Mouse (Mus musculus): ENCODE measurements at regions not wholly inside any gene's neighbourhood (a gene's known extent, or its start where the extent isn't known, plus 50 kb on each side); places are given as distances from the start of the nearest gene placed in this dataset.

- Histone ChIP-seq H3K36me3 (ENCODE audit: control insufficient read depth, insufficient read depth) (no peaks in the 10 kb centered on the region), H3ac (ENCODE audit: control insufficient read depth, insufficient read length, low read depth) (no peak overlapping the region), H3K79me3 (ENCODE audit: low read depth) (no peaks in the 10 kb centered on the region), H3K4me3 (ENCODE audit: insufficient read depth, poor library complexity, severe bottlenecking) (no peak overlapping the region), H3K27me3 (ENCODE audit: control insufficient read depth, insufficient read depth, insufficient read length) (no peaks in the 10 kb centered on the region), H3K79me2 (ENCODE audit: control insufficient read depth, insufficient read depth) (no peaks in the 10 kb centered on the region)
- TF ChIP-seq MAX (IDR thresholded peaks at IDR 0.05) (no peak), CTCF (IDR thresholded peaks at IDR 0.05; ENCODE audit: control insufficient read depth, insufficient read depth, insufficient read length) (no peak)
Observed at GRCm38 (mm10) chr3:41424142-41424939, 131.2 kb upstream of the Jade1 start.

- H3K79me3 ChIP-seq (ENCODE audit: low read depth): no peaks in the 10 kb centered on the region
- no peaks in the 10 kb centered on the region for H3K36me3 ChIP-seq (ENCODE audit: control insufficient read depth, insufficient read depth)
- no peak overlapping the region for H3K4me3 ChIP-seq (ENCODE audit: insufficient read depth, poor library complexity, severe bottlenecking)
- no peaks in the 10 kb centered on the region for H3K27me3 ChIP-seq (ENCODE audit: control insufficient read depth, insufficient read depth, insufficient read length)
- H3K79me2 ChIP-seq (ENCODE audit: control insufficient read depth, insufficient read depth): no peaks in the 10 kb centered on the region
- TF ChIP-seq MAX (IDR thresholded peaks at IDR 0.05) (no peak), USF1 (IDR thresholded peaks at IDR 0.05; ENCODE audit: low read depth) (no peak), MYOG (IDR thresholded peaks at IDR 0.05; ENCODE audit: control insufficient read depth, extremely low read depth, insufficient read length) (no peak), CTCF (IDR thresholded peaks at IDR 0.05; ENCODE audit: control insufficient read depth, insufficient read depth, insufficient read length) (no peak), FOSL1 (IDR thresholded peaks at IDR 0.05; ENCODE audit: insufficient read depth, low read length, poor library complexity, severe bottlenecking) (no peak), MYOD1 (IDR thresholded peaks at IDR 0.05; ENCODE audit: control insufficient read depth, insufficient read length, low read depth) (no peak), CEBPB (IDR thresholded peaks at IDR 0.05; ENCODE audit: low read depth) (no peak)
- H3ac ChIP-seq (ENCODE audit: control insufficient read depth, insufficient read length, low read depth): no peak overlapping the region
Observed at GRCm38 (mm10) chr3:41423630-41424029, 131.9 kb upstream of the Jade1 start.

- Histone ChIP-seq H3ac (ENCODE audit: control insufficient read depth, insufficient read length, low read depth) (no peak overlapping the region), H3K27me3 (ENCODE audit: control insufficient read depth, insufficient read depth, insufficient read length) (no peaks in the 10 kb centered on the region), H3K79me3 (ENCODE audit: low read depth) (no peaks in the 10 kb centered on the region), H3K79me2 (ENCODE audit: control insufficient read depth, insufficient read depth) (no peaks in the 10 kb centered on the region), H3K4me3 (ENCODE audit: insufficient read depth, poor library complexity, severe bottlenecking) (no peak overlapping the region), H3K36me3 (ENCODE audit: control insufficient read depth, insufficient read depth) (no peaks in the 10 kb centered on the region)
- TF ChIP-seq MAX (IDR thresholded peaks at IDR 0.05) (no peak), FOSL1 (IDR thresholded peaks at IDR 0.05; ENCODE audit: insufficient read depth, low read length, poor library complexity, severe bottlenecking) (no peak), USF1 (IDR thresholded peaks at IDR 0.05; ENCODE audit: low read depth) (no peak), MYOD1 (IDR thresholded peaks at IDR 0.05; ENCODE audit: control insufficient read depth, insufficient read length, low read depth) (no peak), CEBPB (IDR thresholded peaks at IDR 0.05; ENCODE audit: low read depth) (no peak), CTCF (IDR thresholded peaks at IDR 0.05; ENCODE audit: control insufficient read depth, insufficient read depth, insufficient read length) (no peak), MYOG (IDR thresholded peaks at IDR 0.05; ENCODE audit: control insufficient read depth, extremely low read depth, insufficient read length) (no peak)
Observed at GRCm38 (mm10) chr3:41422615-41423579, 132.6 kb upstream of the Jade1 start.

- Histone ChIP-seq H3K79me3 (ENCODE audit: low read depth) (no peaks in the 10 kb centered on the region), H3ac (ENCODE audit: control insufficient read depth, insufficient read length, low read depth) (no peak overlapping the region), H3K27me3 (ENCODE audit: control insufficient read depth, insufficient read depth, insufficient read length) (no peaks in the 10 kb centered on the region), H3K79me2 (ENCODE audit: control insufficient read depth, insufficient read depth) (no peaks in the 10 kb centered on the region), H3K36me3 (ENCODE audit: control insufficient read depth, insufficient read depth) (no peaks in the 10 kb centered on the region), H3K4me3 (ENCODE audit: insufficient read depth, poor library complexity, severe bottlenecking) (no peak overlapping the region)
- no peak for TF ChIP-seq USF1 (IDR thresholded peaks at IDR 0.05; ENCODE audit: low read depth)
- TF ChIP-seq MYOD1 (IDR thresholded peaks at IDR 0.05; ENCODE audit: control insufficient read depth, insufficient read length, low read depth): no peak
- no peak for TF ChIP-seq FOSL1 (IDR thresholded peaks at IDR 0.05; ENCODE audit: insufficient read depth, low read length, poor library complexity, severe bottlenecking)
Observed at GRCm38 (mm10) chr3:41413771-41414170, 141.8 kb upstream of the Jade1 start.

GRCm38 (mm10) chr3:41412698-41413097 is 142.8 kb upstream of the Jade1 start:
- Histone ChIP-seq H3K4me3 (ENCODE audit: insufficient read depth, poor library complexity, severe bottlenecking) (no peak overlapping the region), H3K36me3 (ENCODE audit: control insufficient read depth, insufficient read depth) (no peaks in the 10 kb centered on the region), H3ac (ENCODE audit: control insufficient read depth, insufficient read length, low read depth) (no peak overlapping the region), H3K79me3 (ENCODE audit: low read depth) (no peaks in the 10 kb centered on the region), H3K27me3 (ENCODE audit: control insufficient read depth, insufficient read depth, insufficient read length) (no peaks in the 10 kb centered on the region), H3K79me2 (ENCODE audit: control insufficient read depth, insufficient read depth) (no peaks in the 10 kb centered on the region)
- TF ChIP-seq MYOD1 (IDR thresholded peaks at IDR 0.05; ENCODE audit: control insufficient read depth, insufficient read length, low read depth): no peak
- no peak for TF ChIP-seq USF1 (IDR thresholded peaks at IDR 0.05; ENCODE audit: low read depth)
- TF ChIP-seq MAX (IDR thresholded peaks at IDR 0.05): no peak
- TF ChIP-seq CEBPB (IDR thresholded peaks at IDR 0.05; ENCODE audit: low read depth): no peak
- no peak for TF ChIP-seq FOSL1 (IDR thresholded peaks at IDR 0.05; ENCODE audit: insufficient read depth, low read length, poor library complexity, severe bottlenecking)
- TF ChIP-seq MYOG (IDR thresholded peaks at IDR 0.05; ENCODE audit: control insufficient read depth, extremely low read depth, insufficient read length): no peak
- TF ChIP-seq CTCF (IDR thresholded peaks at IDR 0.05; ENCODE audit: control insufficient read depth, insufficient read depth, insufficient read length): no peak

Data from C2C12 (cell line).